24 mouse cellular contexts compared by ENCODE assay signal in the genomic region with DNA sequence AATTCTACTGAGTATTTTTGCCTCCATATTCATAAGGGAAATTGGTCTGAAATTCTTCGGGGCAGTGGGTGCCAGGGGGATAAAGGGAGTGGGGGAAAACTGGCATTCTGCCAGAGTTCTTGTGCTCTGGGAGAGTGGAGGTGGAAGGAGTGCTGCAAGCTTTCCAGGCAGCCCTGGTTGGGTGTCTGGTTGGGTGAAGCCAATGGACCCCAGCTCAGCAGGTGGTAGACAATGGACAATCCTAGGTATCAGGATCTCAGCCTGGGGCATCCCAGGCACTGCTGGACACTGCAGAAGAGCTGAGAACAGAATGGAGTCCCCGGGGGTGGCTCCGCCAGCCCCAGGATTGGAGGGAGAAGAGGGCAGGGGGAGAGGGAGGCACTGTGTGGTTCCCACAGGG. TPM values are rescaled to one million over a fixed set of nuclear protein-coding genes. Genes with fewer than 3 reads are reported as not detected.
A peak's percentile ranks its signal among the peaks of the same experiment; 100 is the strongest.
DNase-seq lines count a peak whose midpoint lies in the region; ATAC-seq and TF ChIP-seq lines count a peak whose summit lies in the region.
"Had no signal": no experiment of that assay in that cellular context is flagged by ENCODE, and none has a peak within 500 bp of the region (broad histone marks: within the 10 kb centered on the region; RNA-seq: fewer than 3 reads in every experiment).

No protein-coding gene starts in this region.

- whole genome bisulfite sequencing in forebrain, embryonic 12.5 days = 81% methylated on average over 3 of the region's 3 CpGs
- 85% methylated on average over 3 of the region's 3 CpGs for WGBS in forebrain, embryonic 13.5 days
- WGBS in hindbrain, embryonic 12.5 days = 94% methylated on average over 3 of the region's 3 CpGs
- WGBS in hindbrain, postnatal 0 days = 84% methylated on average over 3 of the region's 3 CpGs
- WGBS in midbrain, embryonic 13.5 days = 87% methylated on average over 3 of the region's 3 CpGs
- WGBS in midbrain, embryonic 11.5 days = 96% methylated on average over 3 of the region's 3 CpGs

- ATAC-seq in forebrain, embryonic 12.5 days (ENCODE audit: low FRiP score) = peak; percentile 27; the same call in 1 of the 2 replicates
- no peak for ATAC-seq in forebrain, embryonic 13.5 days
- ATAC-seq in hindbrain, embryonic 12.5 days (ENCODE audit: low FRiP score) = peak; percentile 32
- ATAC-seq in hindbrain, postnatal 0 days = no peak
- 0 out of 2 replicates have a peak, but pooled peaks have one; percentile 45 for ATAC-seq in midbrain, embryonic 13.5 days
- no peak for ATAC-seq in midbrain, embryonic 11.5 days (ENCODE audit: low FRiP score)
- ATAC-seq: CD4-positive, CD25-positive, alpha-beta regulatory T cell, adult 4 months; forebrain, embryonic 16.5 days; intestine, postnatal 0 days had no signal

- no peaks in the 10 kb centered on the region for H3K27me3 ChIP-seq in forebrain, embryonic 12.5 days
- H3K27me3 ChIP-seq in forebrain, embryonic 13.5 days = no peaks in the 10 kb centered on the region
- H3K27me3 ChIP-seq in hindbrain, embryonic 12.5 days = no peaks in the 10 kb centered on the region
- no peaks in the 10 kb centered on the region for H3K27me3 ChIP-seq in hindbrain, postnatal 0 days (ENCODE audit: insufficient read depth, low read length)
- no peaks in the 10 kb centered on the region for H3K27me3 ChIP-seq in midbrain, embryonic 13.5 days
- no peaks in the 10 kb centered on the region for H3K27me3 ChIP-seq in midbrain, embryonic 11.5 days (ENCODE audit: control insufficient read depth, insufficient read depth, low read length)
- H3K27me3 ChIP-seq: heart, embryonic 13.5 days had no signal

- no peak overlapping the region for H3K9ac ChIP-seq in forebrain, embryonic 12.5 days
- no peak overlapping the region for H3K9ac ChIP-seq in forebrain, embryonic 13.5 days
- H3K9ac ChIP-seq in hindbrain, embryonic 12.5 days = no peak overlapping the region
- H3K9ac ChIP-seq in hindbrain, postnatal 0 days (replicated peaks; ENCODE audit: low read length) = no peak overlapping the region
- no peak overlapping the region for H3K9ac ChIP-seq in midbrain, embryonic 13.5 days (replicated peaks)
- H3K9ac ChIP-seq in midbrain, embryonic 11.5 days (ENCODE audit: low read length) = no peak overlapping the region
- H3K9ac ChIP-seq: heart, embryonic 13.5 days; hindbrain, embryonic 14.5 days had no signal

- H3K9me3 ChIP-seq in forebrain, embryonic 12.5 days = peaks cover 5% of the 10 kb centered on the region
- 0 out of 2 replicates have a peak, but pooled peaks cover 7% of the 10 kb centered on the region for H3K9me3 ChIP-seq in forebrain, embryonic 13.5 days (replicated peaks)
- H3K9me3 ChIP-seq in hindbrain, embryonic 12.5 days (replicated peaks) = no peaks in the 10 kb centered on the region; the same call in 1 of the 2 replicates
- H3K9me3 ChIP-seq in hindbrain, postnatal 0 days (ENCODE audit: low read length) = no peaks in the 10 kb centered on the region
- H3K9me3 ChIP-seq in midbrain, embryonic 13.5 days = 0 out of 2 replicates have a peak, but pooled peaks cover 7% of the 10 kb centered on the region
- H3K9me3 ChIP-seq in midbrain, embryonic 11.5 days (ENCODE audit: control insufficient read depth, low read length) = no peaks in the 10 kb centered on the region
- H3K9me3 ChIP-seq: heart, embryonic 13.5 days had no signal

- no peaks in the 10 kb centered on the region for H3K4me1 ChIP-seq in forebrain, embryonic 12.5 days
- no peaks in the 10 kb centered on the region for H3K4me1 ChIP-seq in forebrain, embryonic 13.5 days
- no peaks in the 10 kb centered on the region for H3K4me1 ChIP-seq in hindbrain, embryonic 12.5 days
- no peaks in the 10 kb centered on the region for H3K4me1 ChIP-seq in hindbrain, postnatal 0 days (ENCODE audit: insufficient read depth, low read length)
- no peaks in the 10 kb centered on the region for H3K4me1 ChIP-seq in midbrain, embryonic 13.5 days (replicated peaks)
- no peaks in the 10 kb centered on the region for H3K4me1 ChIP-seq in midbrain, embryonic 11.5 days (ENCODE audit: control insufficient read depth, insufficient read depth, low read length)
- H3K4me1 ChIP-seq: forebrain, embryonic 10.5 days; heart, embryonic 13.5 days had no signal

- DNase-seq in hindbrain, postnatal 0 days (ENCODE audit: low spot score) = no peak
- no peak for DNase-seq in midbrain, embryonic 11.5 days (ENCODE audit: low spot score, missing footprints)
- DNase-seq: adrenal gland, adult 2 months; adrenal gland, postnatal 14 days; cerebellum, adult 11 months; cerebellum, adult 2 months; cerebellum, adult 9-11 months; cerebellum, postnatal 25 days; gastrocnemius, adult 2 months; gastrocnemius, postnatal 14 days; heart, adult 18-20 months; heart, postnatal 14 days; heart, postnatal 4 days had no signal

- TF ChIP-seq CTCF in hindbrain, postnatal 0 days (IDR thresholded peaks at IDR 0.05; ENCODE audit: low read depth) = no peak

- H3K36me3 ChIP-seq in forebrain, embryonic 12.5 days (replicated peaks) = peaks cover 5% of the 10 kb centered on the region
- peaks cover 14% of the 10 kb centered on the region for H3K36me3 ChIP-seq in forebrain, embryonic 13.5 days (ENCODE audit: poor library complexity, severe bottlenecking)
- H3K36me3 ChIP-seq in hindbrain, embryonic 12.5 days = 0 out of 2 replicates have a peak, but pooled peaks cover 9% of the 10 kb centered on the region
- H3K36me3 ChIP-seq in hindbrain, postnatal 0 days (ENCODE audit: insufficient read depth, low read length) = no peaks in the 10 kb centered on the region
- peaks cover 19% of the 10 kb centered on the region for H3K36me3 ChIP-seq in midbrain, embryonic 13.5 days
- no peaks in the 10 kb centered on the region for H3K36me3 ChIP-seq in midbrain, embryonic 11.5 days (ENCODE audit: control insufficient read depth, insufficient read depth, low read length)
- H3K36me3 ChIP-seq: heart, embryonic 13.5 days had no signal

- no peak overlapping the region for H3K4me2 ChIP-seq in forebrain, embryonic 12.5 days
- no peak overlapping the region for H3K4me2 ChIP-seq in forebrain, embryonic 13.5 days
- H3K4me2 ChIP-seq in hindbrain, embryonic 12.5 days (replicated peaks) = no peak overlapping the region
- no peak overlapping the region for H3K4me2 ChIP-seq in hindbrain, postnatal 0 days (ENCODE audit: low read depth, low read length)
- no peak overlapping the region for H3K4me2 ChIP-seq in midbrain, embryonic 13.5 days (replicated peaks)
- no peak overlapping the region for H3K4me2 ChIP-seq in midbrain, embryonic 11.5 days
- H3K4me2 ChIP-seq: heart, embryonic 13.5 days; hindbrain, embryonic 14.5 days had no signal

- H3K27ac ChIP-seq in forebrain, embryonic 12.5 days = no peak overlapping the region
- no peak overlapping the region for H3K27ac ChIP-seq in forebrain, embryonic 13.5 days
- no peak overlapping the region for H3K27ac ChIP-seq in hindbrain, embryonic 12.5 days
- H3K27ac ChIP-seq in hindbrain, postnatal 0 days = no peak overlapping the region
- H3K27ac ChIP-seq in midbrain, embryonic 13.5 days = no peak overlapping the region
- no peak overlapping the region for H3K27ac ChIP-seq in midbrain, embryonic 11.5 days (ENCODE audit: low read depth, low read length)
- H3K27ac ChIP-seq: forebrain, embryonic 10.5 days; gastrocnemius, adult 2 months; heart, embryonic 13.5 days; hindbrain, embryonic 14.5 days had no signal

- H3K4me3 ChIP-seq in forebrain, embryonic 12.5 days (replicated peaks) = no peak overlapping the region
- H3K4me3 ChIP-seq in forebrain, embryonic 13.5 days = no peak overlapping the region
- no peak overlapping the region for H3K4me3 ChIP-seq in hindbrain, embryonic 12.5 days
- H3K4me3 ChIP-seq in hindbrain, postnatal 0 days (ENCODE audit: low read length) = no peak overlapping the region
- no peak overlapping the region for H3K4me3 ChIP-seq in midbrain, embryonic 13.5 days (replicated peaks)
- no peak overlapping the region for H3K4me3 ChIP-seq in midbrain, embryonic 11.5 days (ENCODE audit: low read depth, low read length)
- H3K4me3 ChIP-seq: forebrain, embryonic 10.5 days; gastrocnemius, adult 2 months; heart, embryonic 13.5 days had no signal

RNA-seq across cellular contexts. Expression of a gene that starts 22.1 kb away (rescaled TPM):
- 86.3 and 113 TPM in 2 replicates for polyA plus RNA-seq in forebrain, embryonic 12.5 days (2016; fragmentation: Nextera tagmentation; extraction: Ambion mirVana)
- 94.7 and 112 TPM in 2 replicates for polyA plus RNA-seq in forebrain, embryonic 13.5 days (2015; fragmentation: Nextera tagmentation; extraction: Ambion mirVana)
- 64.7 and 88.3 TPM in 2 replicates for polyA plus RNA-seq in hindbrain, embryonic 12.5 days (2016; fragmentation: Nextera tagmentation; extraction: Ambion mirVana)
- 220 and 254 TPM in 2 replicates for total RNA-seq in hindbrain, postnatal 0 days (2014; rRNA removed)
- polyA plus RNA-seq in hindbrain, postnatal 0 days (2015; fragmentation: Nextera tagmentation; extraction: Ambion mirVana) = 49.8 and 51.2 TPM in 2 replicates
- 76.9 and 83.2 TPM in 2 replicates for polyA plus RNA-seq in midbrain, embryonic 13.5 days (2015; fragmentation: Nextera tagmentation; extraction: Ambion mirVana)
- 69.9 and 82.3 TPM in 2 replicates for polyA plus RNA-seq in midbrain, embryonic 11.5 days (2014; fragmentation: Nextera tagmentation; extraction: Ambion mirVana)
- total RNA-seq: common myeloid progenitor, adult 5-6 weeks had no signal
- polyA plus RNA-seq: CD4-positive, CD25-positive, alpha-beta regulatory T cell, adult 4 months had no signal

Comparison
In these comparisons a context has a peak if more than half of its experiments do, and no peak if none do; other contexts are left out.
1. ATAC-seq: peak in forebrain, embryonic 12.5 days (single experiment), hindbrain, embryonic 12.5 days (single experiment) and midbrain, embryonic 13.5 days (single experiment); none in forebrain, embryonic 13.5 days (single experiment), hindbrain, postnatal 0 days (single experiment) and midbrain, embryonic 11.5 days (single experiment).